Mouse (Mus musculus): ENCODE measurements at regions not wholly inside any gene's neighbourhood (a gene's known extent, or its start where the extent isn't known, plus 50 kb on each side); places are given as distances from the start of the nearest gene placed in this dataset.

DNA sequence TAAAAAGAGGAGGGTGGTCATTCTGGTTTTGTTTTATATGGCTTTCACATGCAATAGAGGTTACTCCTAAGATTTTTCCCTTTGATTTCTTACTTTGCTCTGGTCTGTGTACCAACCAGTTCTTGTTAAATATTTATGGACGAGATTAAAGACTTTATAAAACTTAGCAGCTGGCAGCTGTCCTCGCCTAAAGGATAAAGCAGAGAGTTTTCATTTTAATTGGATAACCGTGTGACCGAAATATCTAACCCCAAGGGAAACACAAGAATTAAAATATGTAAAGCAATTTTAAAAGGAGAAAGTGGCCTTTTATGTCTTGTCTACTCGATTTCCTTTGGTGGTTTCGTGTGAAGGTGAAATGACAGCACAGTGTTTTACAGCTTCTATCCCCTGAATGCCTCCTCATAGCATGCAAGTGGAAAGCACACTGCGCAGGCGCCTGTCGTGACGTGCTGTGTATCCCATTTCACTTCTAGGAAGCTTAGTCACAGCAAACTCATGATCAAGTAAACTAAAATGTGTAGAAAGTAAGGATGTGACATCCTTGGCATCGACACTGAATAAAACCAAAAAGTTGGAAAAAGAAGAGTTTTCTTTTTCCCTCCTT lies 167.4 kb upstream of the Ddx18 start:
- TF ChIP-seq CTCF (IDR thresholded peaks at IDR 0.05; ENCODE audit: borderline replicate concordance, insufficient read depth, low read depth, low read length) (no peak), POLR2A (IDR thresholded peaks at IDR 0.05; ENCODE audit: borderline replicate concordance, insufficient read depth, low read length) (no peak)
